Mouse (Mus musculus): ENCODE data around the gene Afg1l.

The Afg1l gene

DNA sequence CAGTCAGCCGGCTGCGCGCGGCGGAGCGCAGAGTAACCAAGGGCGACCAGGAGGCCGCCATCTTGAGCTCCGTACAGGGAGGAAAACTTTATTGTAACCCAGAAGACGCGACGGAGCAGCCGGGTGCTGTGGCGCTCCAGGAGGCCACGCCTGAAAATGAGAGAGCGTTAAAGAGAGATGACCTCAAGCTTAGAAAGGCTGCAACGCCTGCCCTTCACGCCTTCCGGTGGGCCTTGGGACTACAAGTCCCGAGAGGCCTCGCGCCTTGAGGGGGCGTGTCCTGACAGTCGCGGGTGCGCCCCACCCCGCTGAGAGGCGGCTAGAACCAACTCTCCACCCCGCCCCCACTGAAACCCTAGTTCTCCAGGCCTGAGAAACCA is at the start of gene Afg1l:
TSS of gene Afg1l (minus strand) at position 225 of the 380 bp plus-strand sequence.
- DNase-seq = peak; percentile 98

DNA sequence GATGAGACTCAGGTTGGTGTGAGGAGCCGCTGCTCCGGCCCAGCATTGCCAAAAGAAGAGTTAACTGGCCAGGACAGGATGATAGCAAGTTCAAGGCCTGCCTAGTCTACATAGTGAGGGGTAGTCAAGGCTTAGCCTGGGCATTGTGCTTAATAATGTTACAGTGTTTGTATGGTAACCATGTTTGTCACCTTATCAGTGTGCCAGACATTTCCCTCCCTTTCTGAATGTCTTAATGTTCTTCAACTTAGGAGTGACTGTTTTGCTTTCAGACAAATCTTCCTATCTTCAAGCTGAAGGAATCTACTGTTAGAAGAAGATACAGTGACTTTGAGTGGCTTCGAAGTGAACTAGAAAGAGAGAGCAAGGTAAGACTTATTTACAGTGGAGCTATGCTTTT is 47.3 kb upstream of the Afg1l start:
- no peak for DNase-seq

DNA sequence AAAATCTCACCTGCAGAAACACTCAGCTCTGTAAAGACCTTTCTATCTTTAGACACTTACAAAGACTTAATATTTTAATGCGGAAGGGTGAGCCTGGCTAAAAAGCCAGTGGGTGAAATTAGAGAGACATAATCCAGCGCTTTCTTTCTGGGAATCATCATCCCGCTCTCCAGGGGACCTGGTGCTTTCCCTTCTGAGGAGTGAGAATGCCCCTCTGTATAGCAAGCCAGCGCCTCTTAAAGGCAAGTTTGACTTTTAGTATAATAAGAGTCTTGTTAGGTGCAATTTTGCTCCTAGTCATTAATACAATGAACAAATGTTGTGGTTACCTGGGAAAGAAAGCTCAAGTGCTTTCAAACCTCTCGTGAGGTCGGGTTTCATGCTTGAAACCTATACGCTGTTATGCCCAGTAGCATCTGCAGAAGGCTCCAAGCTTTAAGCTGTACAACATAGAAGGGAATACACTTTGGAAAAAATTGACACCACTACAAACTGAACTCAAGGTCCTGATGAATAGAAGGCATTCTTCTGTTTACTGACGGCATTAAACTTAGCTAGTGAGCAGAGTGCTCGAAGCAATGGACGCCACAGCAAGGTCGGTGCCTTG is 45.3 kb upstream of the Afg1l start:
- DNase-seq = no peak

DNA sequence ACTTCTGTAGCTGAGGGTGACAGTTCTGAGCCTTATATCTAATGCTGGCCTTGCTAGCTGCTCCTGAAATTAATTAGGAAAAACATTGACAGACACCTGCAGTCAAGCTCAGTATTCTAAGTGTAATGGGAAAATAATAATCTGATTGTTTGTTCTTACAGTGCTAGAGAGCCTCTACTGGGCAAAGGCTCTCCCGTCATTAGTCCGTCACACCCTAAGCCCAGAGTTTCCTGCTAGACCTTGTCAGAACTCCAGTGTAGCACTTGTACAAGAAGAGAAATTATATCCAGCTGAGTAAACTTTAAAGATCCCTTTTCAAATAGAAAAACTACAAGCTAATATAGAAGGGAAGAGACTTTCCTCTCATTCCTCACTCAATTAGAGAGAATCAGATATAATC is 44.5 kb upstream of the Afg1l start:
- peak; percentile 25 for DNase-seq

DNA sequence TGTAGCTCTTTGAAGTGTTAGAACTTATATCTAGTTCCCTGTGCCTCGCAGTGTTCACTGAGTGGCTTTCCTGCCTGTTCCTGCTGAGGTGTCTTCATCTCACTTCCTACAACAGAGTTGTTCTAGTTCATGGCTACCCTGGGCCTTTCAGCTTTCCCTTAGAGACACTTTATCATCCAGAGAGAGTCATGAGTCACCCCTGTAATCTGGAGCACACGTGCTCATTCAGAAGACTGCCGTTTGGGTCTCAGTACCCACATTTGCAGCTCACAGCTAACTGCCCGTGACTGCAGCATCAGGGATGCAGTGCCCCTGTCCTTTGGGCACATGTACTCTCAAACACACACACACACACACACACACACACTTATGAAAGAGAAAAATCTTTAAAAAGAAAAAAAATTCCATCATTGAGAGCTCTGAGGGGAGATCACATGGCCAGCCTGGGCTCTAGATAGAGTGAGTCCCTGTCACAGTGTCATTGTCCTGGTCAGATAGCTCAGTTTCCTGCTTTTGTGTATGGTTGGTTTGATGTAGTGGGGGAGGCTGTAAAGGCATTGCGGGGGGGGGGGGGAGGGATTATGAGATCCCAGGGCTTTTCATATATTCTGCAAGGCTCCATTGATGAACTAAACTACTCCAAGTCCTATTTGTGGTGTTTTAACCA is 43.1 kb upstream of the Afg1l start:
- no peak for DNase-seq

DNA sequence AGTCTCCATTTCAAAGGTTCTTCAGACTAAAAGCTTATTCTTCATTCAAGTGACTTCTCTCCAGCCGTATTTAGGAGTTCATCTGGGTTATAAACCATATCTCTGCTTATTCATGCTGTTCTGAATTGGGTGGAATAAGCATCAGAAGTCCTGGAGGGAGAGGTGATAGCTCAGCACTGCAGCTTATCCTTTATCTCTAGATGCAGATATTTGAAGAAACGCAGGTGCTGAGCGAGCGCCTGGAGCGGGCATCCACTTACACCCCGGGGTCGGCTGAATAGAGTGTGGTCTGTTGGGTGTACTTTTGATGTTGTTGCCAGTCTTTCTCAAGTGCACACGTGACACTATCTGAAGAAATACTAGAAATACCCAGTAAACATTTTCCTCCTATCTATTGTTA is 40.0 kb upstream of the Afg1l start:
- no peak for DNase-seq

DNA sequence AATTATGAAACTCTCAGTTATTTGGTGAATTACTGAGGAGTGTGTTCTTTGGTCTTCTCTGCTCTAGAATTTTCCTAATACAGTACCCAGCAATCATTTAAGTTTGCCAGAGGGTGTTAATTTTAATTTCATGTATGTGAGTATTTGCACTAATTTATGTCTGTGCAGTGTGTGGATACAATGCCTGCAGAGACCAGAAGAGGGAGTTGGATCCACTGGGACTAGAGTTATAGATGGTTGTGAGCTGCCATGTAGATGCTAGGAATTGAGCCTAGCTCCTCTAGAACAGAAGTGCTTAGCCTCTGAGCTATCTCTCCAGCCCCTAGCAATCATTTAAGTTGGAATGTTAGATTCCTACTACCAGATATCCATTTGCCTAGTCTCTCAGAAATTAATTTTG is 35.8 kb upstream of the Afg1l start:
- no peak for DNase-seq

DNA sequence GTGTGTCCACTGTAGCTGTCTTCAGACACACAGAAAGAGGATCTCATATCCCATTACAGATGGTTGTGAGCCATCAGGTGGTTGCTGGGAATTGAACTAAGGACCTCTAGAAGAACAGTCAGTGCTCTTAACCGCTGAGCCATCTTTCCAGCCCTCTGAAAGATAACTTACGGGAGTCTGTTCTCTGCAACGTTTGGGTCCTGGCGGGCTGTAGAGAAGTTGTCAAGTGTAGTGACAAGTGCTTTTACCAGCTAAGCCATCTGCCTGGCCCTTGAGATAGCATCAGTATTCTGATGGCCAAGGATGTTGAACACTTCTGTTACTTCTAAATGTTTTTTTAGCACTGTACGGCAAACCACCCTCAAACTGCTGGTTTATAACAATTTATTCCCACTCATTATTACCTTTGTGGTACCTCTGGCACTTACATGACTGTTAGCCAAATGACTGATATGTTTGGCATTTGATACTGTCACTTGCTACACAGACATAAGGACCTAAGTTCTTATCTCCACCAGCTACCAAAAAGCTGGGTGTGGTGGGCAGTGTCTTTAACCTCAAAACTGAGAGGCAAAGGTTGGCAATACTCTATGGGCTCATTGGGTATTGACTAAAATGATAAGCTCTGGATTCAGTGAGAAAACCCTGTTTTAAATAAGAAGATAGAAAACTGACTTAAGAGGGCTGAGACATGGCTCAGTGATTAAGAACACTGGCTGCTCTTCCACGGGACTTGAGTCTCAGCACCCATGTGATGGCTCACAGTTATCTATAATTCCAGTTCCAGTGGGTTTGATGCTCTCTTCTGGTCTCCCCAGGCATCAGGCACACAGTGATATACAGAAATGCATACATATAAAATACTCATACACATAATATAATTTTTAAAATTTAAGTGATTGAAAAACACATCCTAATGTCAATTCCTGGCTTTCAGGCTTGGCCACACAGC is 33.1 kb upstream of the Afg1l start:
- no peak for DNase-seq

DNA sequence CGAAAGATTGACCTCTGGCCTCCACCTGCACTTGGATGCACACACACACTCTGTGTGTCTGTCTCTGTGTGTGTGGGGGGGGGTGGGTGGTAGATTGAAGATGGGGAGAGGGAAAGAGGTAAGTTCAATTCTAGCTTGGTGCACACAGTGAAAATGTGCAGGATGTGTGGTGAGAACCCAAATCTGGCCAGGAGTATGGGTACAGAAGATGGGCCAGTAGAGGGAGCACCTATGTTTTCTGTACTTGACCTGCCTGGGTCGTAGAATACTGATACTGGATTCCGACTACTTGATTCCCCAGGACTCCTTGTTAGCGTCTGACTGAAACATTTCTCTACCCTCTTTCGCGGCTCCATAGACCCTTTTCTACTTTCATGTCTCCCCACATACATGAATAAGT is 31.8 kb upstream of the Afg1l start:
- DNase-seq = no peak

DNA sequence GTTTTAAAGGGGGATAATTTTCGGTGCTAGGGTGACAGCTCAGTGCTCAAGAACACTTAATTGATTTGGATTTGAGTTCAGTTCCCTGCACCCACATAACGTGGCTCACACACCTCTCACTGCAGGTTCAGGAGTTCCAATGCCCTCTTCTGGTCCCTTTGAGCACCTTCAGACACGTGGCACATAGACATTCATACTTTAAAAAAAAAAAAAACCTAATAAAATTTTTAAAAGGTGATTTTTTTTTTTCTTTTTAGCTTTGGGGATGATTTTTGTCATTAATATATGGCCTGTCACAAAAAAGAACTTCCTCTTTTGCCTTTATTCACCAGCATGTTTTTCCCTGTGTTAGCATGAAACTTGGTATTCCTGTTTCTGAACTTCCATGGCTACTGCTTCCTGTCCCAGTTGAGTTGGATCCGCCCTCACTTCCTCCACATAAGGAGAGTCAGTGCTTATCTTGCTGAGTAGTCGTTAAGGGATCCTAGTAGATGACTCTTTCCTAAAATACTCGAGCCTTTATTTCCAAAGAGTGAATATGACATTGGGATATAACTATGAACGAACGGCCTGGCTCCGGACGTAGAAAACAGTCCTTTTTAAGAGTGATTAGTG is 25.8 kb upstream of the Afg1l start:
- DNase-seq = peak; percentile 26

DNA sequence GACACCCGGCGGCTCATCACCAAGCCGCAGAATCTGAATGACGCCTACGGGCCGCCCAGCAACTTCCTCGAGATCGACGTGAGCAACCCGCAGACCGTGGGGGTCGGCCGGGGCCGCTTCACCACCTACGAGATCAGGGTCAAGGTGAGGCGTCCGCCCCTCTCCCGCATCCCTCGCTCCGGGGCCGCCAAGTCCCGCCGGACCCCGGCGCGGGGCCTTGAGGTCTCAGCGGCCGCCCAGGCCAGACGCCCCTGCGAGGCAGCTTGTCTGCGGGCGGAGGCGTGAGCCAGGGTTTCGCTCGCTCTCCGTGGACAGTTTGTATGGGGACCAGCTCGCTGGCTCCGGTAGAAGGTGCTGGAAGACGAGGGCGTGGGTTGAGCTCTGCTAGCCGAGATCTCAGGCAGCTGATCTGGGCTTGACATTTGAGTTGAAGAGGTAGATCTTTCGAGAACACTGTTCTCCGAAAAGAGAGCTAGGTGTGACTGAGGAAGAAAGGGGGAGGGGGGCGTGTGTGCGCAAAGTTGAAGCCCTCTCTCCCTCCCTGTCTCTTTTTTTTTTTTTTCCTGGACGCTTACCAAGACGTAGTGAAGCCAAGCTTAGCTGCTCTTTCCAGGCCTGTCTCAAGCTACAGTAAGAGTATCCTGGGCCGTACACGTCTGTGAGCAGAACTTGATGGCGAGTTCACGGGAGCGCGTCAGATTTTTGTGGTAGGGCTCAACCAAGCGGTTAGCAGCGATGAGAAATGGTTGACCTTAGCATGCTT is 24.2 kb upstream of the Afg1l start:
- peak; percentile 64 for DNase-seq

DNA sequence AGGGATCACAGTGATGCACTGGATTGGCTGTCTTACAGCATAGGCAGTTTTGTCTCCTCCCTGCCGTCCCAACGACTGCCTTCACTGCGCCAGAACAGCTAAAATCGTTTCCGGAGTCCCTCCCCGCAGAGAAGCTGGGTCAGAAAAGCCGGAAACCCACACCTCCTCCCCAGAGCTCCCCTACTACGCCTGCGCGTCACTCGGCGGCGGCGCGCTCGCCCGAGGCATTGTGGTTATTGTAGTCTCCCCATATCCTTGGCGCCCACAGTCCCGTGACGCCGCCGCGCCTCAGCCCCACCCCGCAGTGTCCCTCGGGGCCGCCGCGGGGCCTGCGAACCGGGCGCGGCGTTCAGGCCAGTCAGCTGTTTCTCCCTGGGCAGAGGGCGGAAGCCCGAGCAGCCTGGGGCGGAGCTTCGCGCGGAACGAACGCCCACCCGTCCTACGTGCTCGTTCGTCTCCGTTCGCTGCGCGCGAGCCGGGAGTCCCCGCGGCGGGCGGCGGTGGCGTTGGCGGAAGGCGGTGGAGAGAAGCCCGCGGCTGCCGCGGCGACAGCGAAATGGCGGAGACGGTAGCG is 23.5 kb upstream of the Afg1l start, which contains the start of gene Snx3:
TSS of gene Snx3 (plus strand) at position 256 of the 574 bp plus-strand sequence.
- DNase-seq = peak; percentile 99

DNA sequence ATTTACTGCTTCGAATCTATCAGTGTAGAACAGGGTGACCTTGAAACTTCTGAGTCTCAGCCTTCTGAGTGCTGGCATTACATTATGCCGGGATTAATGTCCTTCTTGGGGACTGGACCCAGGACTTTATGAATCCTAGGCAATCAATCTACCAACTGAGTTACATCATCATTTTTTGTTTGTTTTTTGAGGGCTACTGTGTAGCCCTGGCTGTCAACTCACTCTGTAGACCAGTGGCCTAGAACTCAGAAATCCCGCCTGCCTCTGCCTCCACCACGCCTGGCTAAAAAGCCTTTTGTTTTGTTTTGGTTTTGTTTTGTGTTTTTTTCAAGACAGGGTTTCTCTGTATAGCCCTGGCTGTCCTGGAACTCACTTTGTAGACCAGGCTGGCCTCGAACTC is 22.8 kb upstream of the Afg1l start:
- no peak for DNase-seq

DNA sequence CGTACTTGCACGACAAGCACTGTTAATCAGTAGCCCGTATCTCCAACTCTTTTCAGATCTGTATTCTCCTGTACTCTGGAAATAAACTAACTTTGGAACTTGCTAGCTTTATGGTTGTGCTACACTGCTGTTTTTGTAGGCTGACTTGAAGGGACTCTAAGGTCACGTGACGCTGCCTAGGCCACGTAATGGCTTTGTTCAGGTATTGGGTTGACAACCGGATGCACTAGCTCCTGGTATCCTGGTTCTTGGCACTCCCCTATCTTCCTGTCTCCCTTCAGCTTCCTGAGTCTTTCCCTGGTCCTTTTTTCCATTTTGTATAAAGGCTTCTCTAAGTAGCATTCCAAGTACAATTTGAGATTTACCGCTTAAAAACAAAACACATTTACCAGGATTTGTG is 22.2 kb upstream of the Afg1l start:
- DNase-seq = peak; percentile 49

DNA sequence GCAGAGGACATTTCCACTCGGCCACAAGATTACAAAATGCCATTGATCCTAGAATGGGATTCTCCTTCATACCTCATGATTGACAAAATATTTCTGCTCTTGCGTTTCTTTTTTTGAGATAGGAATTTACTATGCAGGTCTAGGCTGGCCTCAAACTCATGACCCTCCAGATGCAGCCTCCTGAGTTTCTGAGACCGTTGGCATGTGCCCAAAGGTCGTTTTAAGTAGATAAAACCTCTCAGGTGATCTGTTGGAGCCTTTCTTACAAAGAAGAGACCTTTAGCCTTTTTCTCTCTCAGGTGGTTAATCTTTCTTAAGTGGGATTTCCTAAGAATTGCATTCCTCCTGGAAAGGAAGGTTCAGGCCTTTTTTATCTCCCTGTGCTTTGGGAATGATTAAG is 14.6 kb upstream of the Afg1l start:
- DNase-seq = peak; percentile 37

DNA sequence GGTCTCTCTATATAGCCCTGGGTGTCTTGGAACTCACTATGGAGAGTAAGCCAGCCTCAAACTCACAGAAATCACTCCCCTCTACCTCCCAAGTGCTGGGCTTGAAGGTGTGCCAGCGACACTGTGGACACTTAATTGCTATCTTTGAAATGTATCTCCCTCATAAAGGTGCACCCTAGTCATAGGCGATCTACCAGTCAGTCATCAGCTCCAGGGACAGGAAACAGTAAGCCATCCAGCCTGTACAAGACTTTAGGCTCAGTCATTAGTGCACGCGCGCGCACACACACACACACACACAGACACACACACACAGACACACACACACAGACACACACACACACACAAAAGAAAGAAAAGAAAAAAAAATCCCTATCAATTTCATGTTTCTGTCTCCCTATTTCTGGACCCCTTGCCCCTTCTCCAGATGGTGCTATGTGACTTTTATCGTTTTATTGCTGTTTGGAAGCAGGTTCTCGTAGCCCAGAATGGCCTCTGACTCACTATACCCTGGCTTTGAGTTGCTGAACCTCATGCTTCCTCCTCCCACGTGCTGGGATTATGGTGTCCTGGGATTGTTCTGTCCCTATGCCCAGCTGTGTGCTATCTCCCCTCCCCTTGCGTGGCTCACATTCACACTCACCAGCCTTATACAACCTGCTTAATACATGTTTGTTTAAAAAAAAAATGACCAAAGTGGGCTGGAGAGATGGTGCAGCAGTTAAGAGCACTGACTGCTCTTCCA is 13.8 kb upstream of the Afg1l start:
- no peak for DNase-seq

DNA sequence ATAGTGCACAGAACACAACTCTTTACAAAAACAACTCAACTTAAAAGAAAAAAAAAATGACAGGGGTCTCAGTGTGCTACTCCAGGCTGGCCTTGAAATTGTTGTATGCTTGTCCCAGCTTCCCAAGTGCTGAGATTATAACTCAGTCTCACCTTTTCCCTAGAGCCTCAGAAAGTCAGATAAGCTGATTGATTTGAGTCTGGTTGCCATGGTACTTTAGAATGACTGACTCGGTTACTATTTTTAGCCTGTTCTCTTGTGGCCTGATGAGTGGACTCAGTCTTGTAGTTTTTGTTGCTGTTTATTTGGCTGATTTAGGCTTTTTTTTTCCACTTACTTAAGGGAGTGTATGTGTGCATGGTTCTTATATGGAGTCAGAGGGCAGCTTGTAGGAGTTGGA is 12.8 kb upstream of the Afg1l start:
- DNase-seq = no peak

DNA sequence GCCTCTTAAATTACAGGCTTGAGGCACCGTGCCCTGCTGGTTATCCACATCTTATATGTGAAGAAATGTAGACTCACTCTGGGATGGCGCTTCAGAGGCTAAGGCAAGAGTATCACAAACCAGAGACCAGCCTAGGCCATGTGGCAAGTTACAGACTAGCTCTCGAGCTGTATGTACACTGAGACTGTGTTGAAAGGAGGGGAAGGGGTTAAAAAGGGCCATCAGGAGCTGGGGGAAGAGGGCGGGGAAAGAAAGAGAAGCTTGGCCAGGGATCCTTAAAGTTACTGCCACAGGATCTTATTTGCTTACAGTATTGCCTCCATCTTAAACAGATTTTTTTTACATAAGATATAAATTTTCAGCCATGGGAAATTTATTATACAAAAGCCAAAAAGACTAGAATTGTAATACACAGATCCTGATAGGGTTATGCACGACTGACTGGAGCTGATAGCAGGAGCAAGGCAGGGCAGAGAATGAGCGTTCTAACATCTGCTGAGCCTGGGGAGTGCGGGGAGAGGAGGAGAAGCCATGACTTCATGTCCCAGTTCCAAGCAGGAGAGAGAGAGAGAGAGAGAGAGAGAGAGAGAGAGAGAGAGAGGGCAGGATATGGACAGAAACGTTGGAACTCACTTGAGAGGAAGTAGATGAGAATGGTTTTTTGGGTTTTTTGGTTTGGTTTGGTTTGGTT is 10.4 kb upstream of the Afg1l start:
- no peak for DNase-seq

DNA sequence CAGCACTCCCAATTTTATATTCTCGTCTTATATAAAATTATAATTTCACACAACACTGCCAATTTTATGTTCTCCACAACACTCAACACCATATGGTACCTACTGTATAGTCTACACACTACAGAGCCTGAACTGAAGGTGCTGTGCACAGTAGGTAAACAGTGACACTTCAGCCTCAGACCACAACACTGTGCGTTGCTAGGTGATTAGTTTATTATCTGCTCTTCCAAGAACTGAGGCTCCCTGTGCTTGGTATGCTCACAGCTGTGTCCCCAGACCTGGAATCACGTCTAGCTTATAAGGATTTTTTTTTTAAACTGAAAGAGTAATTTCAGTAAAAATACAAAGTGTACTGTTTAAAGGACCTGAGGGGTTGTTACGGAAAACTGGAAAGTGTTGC is 2.4 kb upstream of the Afg1l start:
- DNase-seq = no peak

DNA sequence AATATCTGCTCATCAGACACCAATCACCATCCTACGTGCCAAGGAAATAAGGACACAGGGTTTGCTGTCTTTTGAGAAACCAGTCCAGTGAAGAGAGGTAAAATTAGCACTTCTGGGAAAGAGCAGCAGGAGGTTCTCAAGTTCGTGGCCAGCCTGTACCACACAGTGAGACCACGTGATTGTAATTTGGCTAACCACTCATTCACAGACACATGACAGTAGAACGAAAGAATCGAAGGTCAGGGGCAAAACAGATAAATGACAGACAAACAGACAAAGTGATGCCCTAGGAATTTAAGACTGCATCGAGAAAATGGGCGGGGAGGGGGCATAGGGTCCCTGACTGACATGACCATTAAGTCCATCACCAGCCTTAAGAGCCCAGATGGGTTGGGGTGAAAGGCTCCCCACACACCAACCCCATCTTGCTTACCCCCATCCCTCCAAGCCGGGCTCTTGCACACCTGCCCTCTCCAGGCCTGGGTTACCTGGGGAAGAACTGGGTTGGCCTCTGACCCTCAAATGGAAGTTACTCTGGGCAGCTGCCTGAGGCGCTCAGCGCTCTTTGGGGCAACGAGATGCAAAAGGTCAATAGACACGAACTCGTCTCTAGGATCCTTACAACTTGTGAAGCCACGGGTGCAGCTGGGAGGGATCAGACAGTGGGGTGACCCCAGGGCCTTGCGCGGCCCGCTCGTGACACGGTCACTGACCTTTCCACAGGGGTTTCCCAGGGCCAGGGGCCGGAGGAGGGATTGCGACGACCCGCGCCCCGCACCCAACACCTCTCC is 620 bp downstream of the Afg1l start:
- peak; percentile 39 for DNase-seq

Measured in kidney, adult 9 months (tissue).